Mouse (Mus musculus): ENCODE measurements around the gene Tent5c.

- no peak for TF ChIP-seq CTCF (IDR thresholded peaks at IDR 0.05)
- no peak for TF ChIP-seq EP300 (IDR thresholded peaks at IDR 0.05)
Observed at GRCm38 (mm10) chr3:100466551-100466950, 22.6 kb downstream of the Tent5c start.
